Mouse (Mus musculus) myocyte (in vitro differentiated cells): ENCODE results near the gene Pon3. TPM values are rescaled to one million over a fixed set of nuclear protein-coding genes. Genes with fewer than 3 reads are reported as not detected.

Experiments used
- H3K27me3 ChIP-seq: one replicate; pipeline ENCODE4 v1.6.1; 2011; ENCODE audit not compliant: control insufficient read depth, insufficient read depth, insufficient read length
- H3K36me3 ChIP-seq: one replicate; pipeline ENCODE4 v1.6.1; 2011; ENCODE audit not compliant: control insufficient read depth, insufficient read depth
- H3K4me2 ChIP-seq: one replicate; pipeline ENCODE4 v1.6.1; 2011; ENCODE audit warnings: low read depth, control low read depth
- H3K4me3 ChIP-seq: one replicate; pipeline ENCODE4 v1.5.1; 2011; ENCODE audit warnings: mild to moderate bottlenecking, control low read depth, moderate library complexity
- H3K79me2 ChIP-seq: one replicate; pipeline ENCODE4 v1.6.1; 2011; ENCODE audit not compliant: control insufficient read depth, insufficient read depth
- H3ac ChIP-seq: one replicate; pipeline ENCODE4 v1.6.1; 2011; ENCODE audit not compliant: control insufficient read depth, insufficient read length
- CEBPB ChIP-seq: IDR thresholded peaks from 2 replicates; pipeline ENCODE4 v1.6.1; 2011; ENCODE audit warnings: mild to moderate bottlenecking, moderate library complexity; ENCODE audit not compliant: poor library complexity, insufficient read depth, severe bottlenecking
- E2F4 ChIP-seq: IDR thresholded peaks from one replicate; pipeline ENCODE4 v1.6.1; 2011; ENCODE audit warnings: mild to moderate bottlenecking, control low read depth, moderate library complexity; ENCODE audit not compliant: insufficient read depth
- MAX ChIP-seq: IDR thresholded peaks from one replicate; pipeline ENCODE4 v1.6.1; 2011; ENCODE audit warnings: low read depth, mild to moderate bottlenecking, control low read depth
- MYOD1 ChIP-seq, 3 experiments: IDR thresholded peaks; one replicate each; pipeline ENCODE4 v1.6.1; 2011; ENCODE audit warnings: control low read depth in 2 of 3, low read depth in 2 of 3, mild to moderate bottlenecking in 2 of 3, moderate library complexity in 1 of 3; ENCODE audit not compliant: insufficient read length in 2 of 3, control insufficient read depth in 1 of 3
- MYOG ChIP-seq, 3 experiments: IDR thresholded peaks; one replicate each; pipeline ENCODE4 v1.6.1; 2011; ENCODE audit warnings: control low read depth in 2 of 3, low read depth in 2 of 3, mild to moderate bottlenecking in 2 of 3; ENCODE audit not compliant: insufficient read length in 2 of 3, control insufficient read depth in 1 of 3, insufficient read depth in 1 of 3
- POLR2A ChIP-seq: IDR thresholded peaks from one replicate; pipeline ENCODE4 v1.6.1; 2011; ENCODE audit warnings: low read depth, mild to moderate bottlenecking, control low read depth, moderate library complexity; ENCODE audit not compliant: insufficient read length
- POLR2AphosphoS2 ChIP-seq: IDR thresholded peaks from one replicate; pipeline ENCODE4 v1.6.1; 2011; ENCODE audit warnings: low read depth, control low read depth; ENCODE audit not compliant: insufficient read length
- REST ChIP-seq: IDR thresholded peaks from one replicate; pipeline ENCODE4 v1.6.1; 2011; ENCODE audit warnings: mild to moderate bottlenecking, control low read depth, moderate library complexity; ENCODE audit not compliant: insufficient read depth, insufficient read length
- SRF ChIP-seq: IDR thresholded peaks from one replicate; pipeline ENCODE4 v1.6.1; 2011; ENCODE audit warnings: low read depth; ENCODE audit not compliant: control insufficient read depth, insufficient read length
- TCF12 ChIP-seq: IDR thresholded peaks from one replicate; pipeline ENCODE4 v1.6.1; 2011; ENCODE audit warnings: mild to moderate bottlenecking, control low read depth; ENCODE audit not compliant: poor library complexity, insufficient read depth, severe bottlenecking
- TCF3 ChIP-seq: IDR thresholded peaks from one replicate; pipeline ENCODE4 v1.6.1; 2011; ENCODE audit warnings: low read depth, control low read depth; ENCODE audit not compliant: insufficient read length
- USF1 ChIP-seq: IDR thresholded peaks from one replicate; pipeline ENCODE4 v1.6.1; 2011; ENCODE audit warnings: low read depth, mild to moderate bottlenecking, control low read depth, moderate library complexity
- polyA plus RNA-seq: library from polyadenylated mRNA; unstranded; fragments of >200 nt; fragmentation: generic; extraction: Trizol; gene quantifications from one replicate; pipeline ENCODE4 v1.2.1, GENCODE M21; 2012; ENCODE audit warnings: missing spikeins

Pon3 gene
- polyA plus RNA-seq, 1 experiment, result 1.8 TPM

DNA sequence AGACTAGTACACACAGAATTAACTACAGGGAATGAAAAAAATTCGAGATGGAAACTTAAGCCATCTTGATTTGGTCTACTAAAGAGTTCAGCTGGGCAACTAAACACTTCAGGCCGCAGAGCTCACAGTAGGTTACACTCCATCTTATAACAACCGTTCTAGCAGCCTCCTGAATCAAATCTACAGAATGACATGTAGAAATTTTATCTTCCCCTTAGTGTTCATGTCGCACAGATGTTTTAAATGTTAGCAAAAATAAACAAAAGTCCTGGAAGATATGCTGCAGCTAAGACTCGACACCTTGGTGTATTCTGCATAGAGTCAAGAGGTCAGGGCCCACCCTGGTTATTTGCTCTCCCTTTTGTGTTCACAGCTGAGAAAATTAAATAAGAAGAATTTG is 31.8 kb upstream of the Pon3 start:
- Histone ChIP-seq H3K4me3 (no peak overlapping the region), H3K36me3 (no peaks in the 10 kb centered on the region), H3K4me2 (no peak overlapping the region), H3K79me2 (no peaks in the 10 kb centered on the region), H3ac (no peak overlapping the region), H3K27me3 (no peaks in the 10 kb centered on the region)
- TF ChIP-seq MYOD1 (IDR thresholded peaks at IDR 0.05; ENCODE audit: control insufficient read depth in 1 of 3, insufficient read length in 2 of 3, low read depth in 2 of 3) (no peak), TCF3 (no peak), REST (no peak), SRF (no peak), POLR2A (no peak), E2F4 (no peak), MYOG (IDR thresholded peaks at IDR 0.05; ENCODE audit: control insufficient read depth in 1 of 3, insufficient read depth in 1 of 3, insufficient read length in 2 of 3, low read depth in 2 of 3) (no peak), POLR2AphosphoS2 (no peak), USF1 (no peak), CEBPB (no peak), TCF12 (no peak)

DNA sequence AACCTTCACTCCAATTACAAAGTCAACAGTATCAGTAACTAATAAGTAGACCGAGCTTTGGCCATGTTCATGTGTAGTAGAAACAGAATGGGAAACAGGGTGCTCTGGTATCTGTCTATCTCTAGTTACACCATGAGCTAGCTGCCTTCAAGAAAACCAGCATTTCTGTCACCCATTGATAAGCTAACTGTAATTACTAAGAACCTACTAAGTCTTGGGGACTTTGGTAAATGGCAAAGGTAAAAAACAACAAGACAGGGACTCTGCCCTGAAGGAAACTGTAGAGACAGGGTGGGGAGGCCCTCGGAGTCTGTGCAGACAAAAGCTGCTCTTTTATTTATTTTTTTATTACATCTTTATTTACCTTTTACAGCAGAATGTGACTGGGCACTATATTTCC is 31.3 kb upstream of the Pon3 start:
- Histone ChIP-seq H3K27me3 (no peaks in the 10 kb centered on the region), H3K4me3 (no peak overlapping the region), H3K79me2 (no peaks in the 10 kb centered on the region), H3K36me3 (no peaks in the 10 kb centered on the region), H3ac (no peak overlapping the region), H3K4me2 (no peak overlapping the region)
- TF ChIP-seq REST (no peak), POLR2AphosphoS2 (no peak), SRF (no peak), MYOG (IDR thresholded peaks at IDR 0.05; ENCODE audit: control insufficient read depth in 1 of 3, insufficient read depth in 1 of 3, insufficient read length in 2 of 3, low read depth in 2 of 3) (no peak), MAX (no peak), E2F4 (no peak), CEBPB (no peak), MYOD1 (IDR thresholded peaks at IDR 0.05; ENCODE audit: control insufficient read depth in 1 of 3, insufficient read length in 2 of 3, low read depth in 2 of 3) (no peak), USF1 (no peak), POLR2A (no peak), TCF12 (no peak)

DNA sequence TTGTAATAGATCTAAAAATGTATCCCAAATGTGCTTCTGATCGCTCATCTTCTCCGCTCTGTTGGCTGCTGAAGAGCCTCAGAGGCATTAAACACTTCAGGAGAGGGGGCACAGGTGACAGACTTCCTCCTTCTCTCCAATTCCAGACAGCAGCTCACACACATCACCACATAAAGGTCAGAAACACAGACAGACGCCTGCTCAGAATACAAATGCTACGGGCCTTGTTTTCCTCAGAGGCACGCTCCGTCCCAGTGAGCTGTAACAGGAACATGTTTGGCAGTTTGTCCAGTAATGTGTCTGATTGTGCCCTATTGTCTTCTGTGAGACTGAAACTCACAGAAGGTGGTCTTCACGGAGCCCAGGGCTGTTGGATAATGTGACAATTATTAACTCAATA is 26.3 kb upstream of the Pon3 start:
- no peak overlapping the region for H3K4me3 ChIP-seq
- peaks cover under 1% of the 10 kb centered on the region for H3K36me3 ChIP-seq
- H3K27me3 ChIP-seq, result no peaks in the 10 kb centered on the region
- H3ac ChIP-seq, result no peak overlapping the region
- no peak overlapping the region for H3K4me2 ChIP-seq
- TF ChIP-seq E2F4, result no peak
- TF ChIP-seq USF1, result no peak
- no peak for TF ChIP-seq SRF
- TF ChIP-seq POLR2AphosphoS2, result no peak
- no peaks in the 10 kb centered on the region for H3K79me2 ChIP-seq

DNA sequence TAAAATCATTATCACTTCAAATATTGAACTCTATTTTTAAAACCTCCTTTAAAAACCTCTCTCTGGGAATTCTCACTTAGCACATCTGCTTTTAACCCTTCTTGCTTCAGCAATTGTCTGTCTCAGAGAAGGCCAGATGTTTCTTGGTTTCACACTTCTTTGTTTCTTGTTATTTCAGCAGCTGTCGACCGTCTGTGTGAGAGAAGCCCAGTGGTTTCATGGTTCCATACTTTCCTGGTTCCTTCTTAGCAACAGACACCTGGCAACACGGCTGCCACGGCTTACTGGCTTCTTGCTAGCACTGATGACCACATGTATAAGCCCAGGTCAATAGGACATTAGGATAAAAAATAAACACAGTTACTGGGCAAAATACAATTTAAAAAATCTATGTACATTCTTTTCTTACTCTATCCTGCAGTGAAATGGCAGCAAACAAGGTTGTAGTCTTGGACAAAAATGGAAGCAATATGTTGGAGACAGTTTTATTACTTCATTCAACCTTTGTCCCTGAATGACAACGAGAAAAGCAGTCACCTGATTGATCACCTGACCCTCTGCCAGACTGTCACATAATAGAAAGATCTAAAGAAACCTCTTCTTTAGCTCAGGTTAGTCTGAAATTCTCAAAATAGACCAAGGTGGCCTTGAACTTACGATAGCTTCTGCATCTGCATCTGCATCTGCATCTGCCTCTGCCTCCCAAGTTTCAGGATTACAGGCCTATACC is 24.7 kb upstream of the Pon3 start:
- no peak overlapping the region for H3K4me2 ChIP-seq
- H3K36me3 ChIP-seq, result peaks cover 5% of the 10 kb centered on the region
- no peak overlapping the region for H3ac ChIP-seq
- no peak overlapping the region for H3K4me3 ChIP-seq
- no peaks in the 10 kb centered on the region for H3K79me2 ChIP-seq
- H3K27me3 ChIP-seq, result no peaks in the 10 kb centered on the region
- no peak for TF ChIP-seq MYOD1 (IDR thresholded peaks at IDR 0.05; ENCODE audit: control insufficient read depth in 1 of 3, insufficient read length in 2 of 3, low read depth in 2 of 3)
- TF ChIP-seq USF1, result no peak
- no peak for TF ChIP-seq CEBPB
- TF ChIP-seq REST, result no peak
- no peak for TF ChIP-seq E2F4
- no peak for TF ChIP-seq TCF12
- TF ChIP-seq SRF, result no peak
- no peak for TF ChIP-seq POLR2AphosphoS2

DNA sequence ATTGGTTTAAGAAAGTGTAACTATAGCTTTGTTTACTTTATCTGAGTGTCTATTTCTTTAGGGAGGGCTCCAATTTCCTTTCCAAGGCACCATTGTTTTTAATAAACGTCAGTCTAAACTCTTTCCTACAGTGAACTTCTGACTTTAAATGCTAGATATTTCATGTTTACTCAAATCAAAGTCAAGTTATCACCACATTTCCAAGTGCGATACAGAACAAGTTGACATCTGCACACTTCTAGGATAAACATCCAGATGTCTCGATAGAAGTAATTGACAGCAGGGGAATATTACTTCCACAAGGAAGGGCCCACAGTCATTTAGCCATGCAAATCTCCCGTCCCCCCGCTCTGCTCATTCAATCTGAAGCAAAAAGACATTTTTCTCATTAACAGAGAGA is 21.9 kb upstream of the Pon3 start:
- H3K4me3 ChIP-seq, result no peak overlapping the region
- H3K36me3 ChIP-seq, result peaks cover 5% of the 10 kb centered on the region
- no peaks in the 10 kb centered on the region for H3K79me2 ChIP-seq
- H3K27me3 ChIP-seq, result no peaks in the 10 kb centered on the region
- H3ac ChIP-seq, result no peak overlapping the region
- no peak for TF ChIP-seq MYOD1 (IDR thresholded peaks at IDR 0.05; ENCODE audit: control insufficient read depth in 1 of 3, insufficient read length in 2 of 3, low read depth in 2 of 3)
- TF ChIP-seq CEBPB, result no peak
- TF ChIP-seq REST, result no peak
- TF ChIP-seq TCF12, result no peak
- no peak for TF ChIP-seq SRF
- TF ChIP-seq E2F4, result no peak
- no peak for TF ChIP-seq USF1
- no peak for TF ChIP-seq MAX
- no peak for TF ChIP-seq POLR2AphosphoS2
- TF ChIP-seq MYOG (IDR thresholded peaks at IDR 0.05; ENCODE audit: control insufficient read depth in 1 of 3, insufficient read depth in 1 of 3, insufficient read length in 2 of 3, low read depth in 2 of 3), result no peak
- no peak for TF ChIP-seq POLR2A
- H3K4me2 ChIP-seq, result no peak overlapping the region
